Comparison of ENCODE assay signal across 8 mouse cellular contexts in the genomic region with DNA sequence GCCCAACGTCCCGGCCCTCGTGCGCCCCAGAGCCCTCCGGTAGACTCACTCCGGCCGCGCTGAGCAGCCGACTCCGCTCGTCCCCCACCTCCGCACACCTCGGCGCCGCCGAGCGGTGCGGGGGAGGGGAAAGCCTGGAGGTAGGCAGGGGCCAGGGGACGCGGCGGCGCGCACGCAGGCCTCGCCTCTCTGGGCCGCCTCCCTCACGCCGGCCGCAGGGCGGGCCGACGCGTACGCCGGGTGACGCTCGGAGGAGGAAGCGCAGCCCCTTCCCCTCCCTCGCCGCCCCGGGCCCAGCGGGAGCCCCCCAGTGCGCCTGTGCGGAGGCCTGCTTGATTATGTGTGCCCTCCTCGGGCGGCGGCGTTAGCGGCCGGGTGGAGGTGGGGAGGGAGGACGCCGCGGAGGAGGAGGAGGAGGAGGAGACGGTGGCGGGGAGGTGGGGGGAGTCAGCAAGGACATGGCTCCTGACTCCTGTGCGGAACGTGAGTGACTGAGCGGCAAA. TPM values are rescaled to one million over a fixed set of nuclear protein-coding genes. Genes with fewer than 3 reads are reported as not detected.
A peak's percentile ranks its signal among the peaks of the same experiment; 100 is the strongest.
DNase-seq lines count a peak whose midpoint lies in the region; ATAC-seq and TF ChIP-seq lines count a peak whose summit lies in the region.

No protein-coding gene starts in this region.

- WGBS in embryonic facial prominence, embryonic 15.5 days: under 1% methylated on average over 55 of the region's 58 CpGs
- whole genome bisulfite sequencing in heart, embryonic 10.5 days: under 1% methylated on average over 53 of the region's 58 CpGs
- WGBS in kidney, embryonic 15.5 days: under 1% methylated on average over 37 of the region's 58 CpGs
- WGBS in liver, adult 2 months: under 1% methylated on average over 44 of the region's 58 CpGs

- H3K36me3 ChIP-seq in embryonic facial prominence, embryonic 15.5 days: 0 out of 2 replicates have a peak, but pooled peaks cover 2% of the 10 kb centered on the region
- peaks cover 16% of the 10 kb centered on the region for H3K36me3 ChIP-seq in heart, embryonic 10.5 days
- peaks cover 15% of the 10 kb centered on the region for H3K36me3 ChIP-seq in kidney, embryonic 15.5 days
- H3K36me3 ChIP-seq in liver, adult 2 months (ENCODE audit: control insufficient read depth, insufficient read depth, low read length): peaks cover 5% of the 10 kb centered on the region
- peaks cover 6% of the 10 kb centered on the region for H3K36me3 ChIP-seq in myocyte (ENCODE audit: control insufficient read depth, insufficient read depth)

- H3K9me3 ChIP-seq in embryonic facial prominence, embryonic 15.5 days (replicated peaks): no peaks in the 10 kb centered on the region
- H3K9me3 ChIP-seq in heart, embryonic 10.5 days: no peaks in the 10 kb centered on the region
- no peaks in the 10 kb centered on the region for H3K9me3 ChIP-seq in kidney, embryonic 15.5 days (replicated peaks)

- peak overlapping the region; percentile 69 for H3ac ChIP-seq in myocyte (ENCODE audit: control insufficient read depth, insufficient read length)

- peak overlapping the region; percentile 95 for H3K9ac ChIP-seq in embryonic facial prominence, embryonic 15.5 days
- H3K9ac ChIP-seq in kidney, embryonic 15.5 days: peak overlapping the region; percentile 97
- peak overlapping the region; percentile 100 for H3K9ac ChIP-seq in liver, adult 2 months (ENCODE audit: low read depth, low read length)

- H3K27me3 ChIP-seq in embryonic facial prominence, embryonic 15.5 days: no peaks in the 10 kb centered on the region
- no peaks in the 10 kb centered on the region for H3K27me3 ChIP-seq in heart, embryonic 10.5 days (ENCODE audit: insufficient read depth, poor library complexity, severe bottlenecking)
- H3K27me3 ChIP-seq in kidney, embryonic 15.5 days: no peaks in the 10 kb centered on the region
- H3K27me3 ChIP-seq in liver, adult 2 months (ENCODE audit: control insufficient read depth, insufficient read depth, low read length): no peaks in the 10 kb centered on the region
- no peaks in the 10 kb centered on the region for H3K27me3 ChIP-seq in myocyte (ENCODE audit: control insufficient read depth, insufficient read depth, insufficient read length)

- no peak for TF ChIP-seq POLR2A in bone marrow macrophage, adult 2 months (IDR thresholded peaks at IDR 0.05; ENCODE audit: borderline replicate concordance, low read depth, low read length)
- TF ChIP-seq POLR2A in liver, adult 2 months (IDR thresholded peaks at IDR 0.05; ENCODE audit: extremely low read depth, insufficient read depth, low read length): peak; percentile 75
- peak; percentile 86 for TF ChIP-seq POLR2A in myocyte (IDR thresholded peaks at IDR 0.05; ENCODE audit: insufficient read length, low read depth)

- TF ChIP-seq CTCF in bone marrow macrophage, adult 2 months (IDR thresholded peaks at IDR 0.05; ENCODE audit: low read depth, low read length): no peak
- TF ChIP-seq CTCF in liver, adult 2 months (IDR thresholded peaks at IDR 0.05; ENCODE audit: low read depth, low read length): no peak

- peaks cover 12% of the 10 kb centered on the region for H3K79me2 ChIP-seq in liver, adult 2 months (ENCODE audit: control insufficient read depth, insufficient read depth, low read length)
- peaks cover 42% of the 10 kb centered on the region for H3K79me2 ChIP-seq in myocyte (ENCODE audit: control insufficient read depth, insufficient read depth)

- peak overlapping the region; percentile 47 for H3K27ac ChIP-seq in bone marrow macrophage, adult 2 months (ENCODE audit: insufficient read depth, low read depth, low read length)
- H3K27ac ChIP-seq in embryonic facial prominence, embryonic 15.5 days (replicated peaks): peak overlapping the region; percentile 99
- peak overlapping the region; percentile 99 for H3K27ac ChIP-seq in heart, embryonic 10.5 days
- peak overlapping the region; percentile 100 for H3K27ac ChIP-seq in kidney, embryonic 15.5 days
- peak overlapping the region; percentile 97 for H3K27ac ChIP-seq in liver, adult 2 months (replicated peaks; ENCODE audit: insufficient read depth, low read depth, low read length)

- peak; percentile 98 for ATAC-seq in embryonic facial prominence, embryonic 15.5 days (ENCODE audit: insufficient number of reproducible peaks, low FRiP score, low TSS enrichment, low read depth)
- ATAC-seq in kidney, embryonic 15.5 days (replicated peaks; ENCODE audit: low FRiP score): peak; percentile 96

- peak overlapping the region; percentile 75 for H3K4me2 ChIP-seq in embryonic facial prominence, embryonic 15.5 days (replicated peaks)
- peak overlapping the region; percentile 70 for H3K4me2 ChIP-seq in kidney, embryonic 15.5 days
- peak overlapping the region; percentile 70 for H3K4me2 ChIP-seq in myocyte (ENCODE audit: low read depth)

- H3K4me3 ChIP-seq in bone marrow macrophage, adult 2 months (ENCODE audit: insufficient read depth, low read length): peak overlapping the region; percentile 65
- peak overlapping the region; percentile 85 for H3K4me3 ChIP-seq in embryonic facial prominence, embryonic 15.5 days (replicated peaks)
- H3K4me3 ChIP-seq in heart, embryonic 10.5 days: peak overlapping the region; percentile 93
- H3K4me3 ChIP-seq in kidney, embryonic 15.5 days (replicated peaks): peak overlapping the region; percentile 84
- H3K4me3 ChIP-seq in liver, adult 2 months (ENCODE audit: insufficient read depth, low read depth, low read length): peak overlapping the region; percentile 99
- peak overlapping the region; percentile 76 for H3K4me3 ChIP-seq in myocyte

- peaks cover 3% of the 10 kb centered on the region; the same call in 1 of the 2 replicates for H3K4me1 ChIP-seq in bone marrow macrophage, adult 2 months (ENCODE audit: control insufficient read depth, insufficient read depth, low read length)
- H3K4me1 ChIP-seq in embryonic facial prominence, embryonic 15.5 days: peaks cover 9% of the 10 kb centered on the region; the same call in 1 of the 2 replicates
- H3K4me1 ChIP-seq in heart, embryonic 10.5 days: peaks cover 13% of the 10 kb centered on the region
- peaks cover 15% of the 10 kb centered on the region for H3K4me1 ChIP-seq in kidney, embryonic 15.5 days
- peaks cover 9% of the 10 kb centered on the region for H3K4me1 ChIP-seq in liver, adult 2 months (ENCODE audit: control insufficient read depth, insufficient read depth, low read length)

- peak; percentile 91 to 93 for DNase-seq in B cell, adult 2 months
- peak; percentile 96 for DNase-seq in heart, embryonic 10.5 days (ENCODE audit: low spot score)
- DNase-seq in liver, adult 2 months (ENCODE audit: extremely low read depth, low read depth, low spot score): peak; percentile 65
- peak; percentile 87 to 94 for DNase-seq in spleen, postnatal 4 days (ENCODE audit: low spot score in 2 of 2)

TF ChIP-seq in myocyte, 11 proteins besides CTCF, POLR2A, EP300 and RAD21:
- TF ChIP-seq POLR2AphosphoS2 (IDR thresholded peaks at IDR 0.05; ENCODE audit: insufficient read length, low read depth): peak; percentile 76
- TF ChIP-seq TCF3 (IDR thresholded peaks at IDR 0.05; ENCODE audit: insufficient read length, low read depth): no peak
- TF ChIP-seq E2F4 (IDR thresholded peaks at IDR 0.05; ENCODE audit: insufficient read depth): peak; percentile 8
- TF ChIP-seq MYOD1 (IDR thresholded peaks at IDR 0.05; ENCODE audit: control insufficient read depth in 1 of 3, insufficient read length in 2 of 3, low read depth in 2 of 3): peak in 1 of 3 experiments; percentile 18
- TF ChIP-seq USF1 (IDR thresholded peaks at IDR 0.05; ENCODE audit: low read depth): no peak
- peak in 1 of 3 experiments; percentile 36 for TF ChIP-seq MYOG (IDR thresholded peaks at IDR 0.05; ENCODE audit: control insufficient read depth in 1 of 3, insufficient read depth in 1 of 3, insufficient read length in 2 of 3, low read depth in 2 of 3)

RNA-seq across cellular contexts. Expression of gene Mllt10, which starts 9.4 kb away (rescaled TPM):
- polyA plus RNA-seq in bone marrow macrophage, adult 2 months (2012; ENCODE audit: insufficient read depth, insufficient read length, missing spikeins): 29.4 and 32.5 TPM in 2 replicates
- 65.5 and 70.1 TPM in 2 replicates for polyA plus RNA-seq in embryonic facial prominence, embryonic 15.5 days (2015; fragmentation: Nextera tagmentation; extraction: Ambion mirVana)
- polyA plus RNA-seq in heart, embryonic 10.5 days (2016; fragmentation: Nextera tagmentation; extraction: Ambion mirVana): 39.8 and 54.8 TPM in 2 replicates
- polyA plus RNA-seq in kidney, embryonic 15.5 days (2015; fragmentation: Nextera tagmentation; extraction: Ambion mirVana): 72.9 and 73.1 TPM in 2 replicates
- 18.0 and 20.4 TPM in 2 replicates for total RNA-seq in liver, adult 2 months (2014; rRNA removed)
- polyA plus RNA-seq in liver, adult 2 months (2012; rRNA removed): 15.7 and 16.7 TPM in 2 replicates
- polyA plus RNA-seq in myocyte (2012; fragmentation: generic; extraction: Trizol): 12.5 TPM

RNA-seq across cellular contexts. Expression of gene Skida1, which starts 15.6 kb away (rescaled TPM):
- not detected in 2 replicates for polyA plus RNA-seq in bone marrow macrophage, adult 2 months (2012; ENCODE audit: insufficient read depth, insufficient read length, missing spikeins)
- 5.7 and 6.1 TPM in 2 replicates for polyA plus RNA-seq in embryonic facial prominence, embryonic 15.5 days (2015; fragmentation: Nextera tagmentation; extraction: Ambion mirVana)
- 6.7 and 9.4 TPM in 2 replicates for polyA plus RNA-seq in heart, embryonic 10.5 days (2016; fragmentation: Nextera tagmentation; extraction: Ambion mirVana)
- 10.3 and 11.8 TPM in 2 replicates for polyA plus RNA-seq in kidney, embryonic 15.5 days (2015; fragmentation: Nextera tagmentation; extraction: Ambion mirVana)
- total RNA-seq in liver, adult 2 months (2014; rRNA removed): 0.47 and 1.3 TPM in 2 replicates
- polyA plus RNA-seq in liver, adult 2 months (2012; rRNA removed): 0.24 and 0.33 TPM in 2 replicates
- polyA plus RNA-seq in myocyte (2012; fragmentation: generic; extraction: Trizol): 0.12 TPM

RNA-seq across cellular contexts. Expression of gene A930004D18Rik, which starts 26.9 kb away (rescaled TPM):
- polyA plus RNA-seq in bone marrow macrophage, adult 2 months (2012; ENCODE audit: insufficient read depth, insufficient read length, missing spikeins): not detected in 2 replicates
- 13.7 and 13.9 TPM in 2 replicates for polyA plus RNA-seq in embryonic facial prominence, embryonic 15.5 days (2015; fragmentation: Nextera tagmentation; extraction: Ambion mirVana)
- 14.5 and 14.9 TPM in 2 replicates for polyA plus RNA-seq in heart, embryonic 10.5 days (2016; fragmentation: Nextera tagmentation; extraction: Ambion mirVana)
- 12.0 and 15.1 TPM in 2 replicates for polyA plus RNA-seq in kidney, embryonic 15.5 days (2015; fragmentation: Nextera tagmentation; extraction: Ambion mirVana)
- total RNA-seq in liver, adult 2 months (2014; rRNA removed): 2.3 and 2.8 TPM in 2 replicates
- polyA plus RNA-seq in liver, adult 2 months (2012; rRNA removed): 1.4 and 1.9 TPM in 2 replicates
- polyA plus RNA-seq in myocyte (2012; fragmentation: generic; extraction: Trizol): 1.8 TPM

Comparison
In these comparisons a context has a peak if more than half of its experiments do, and no peak if none do; other contexts are left out.
1. Peak in every context shown above with its lines: DNase-seq, ATAC-seq, H3K4me3 ChIP-seq and H3K27ac ChIP-seq.
2. H3K27ac ChIP-seq: peak in every context shown above with its lines; median percentile 100 in kidney, embryonic 15.5 days; 99 in embryonic facial prominence, embryonic 15.5 days; 99 in heart, embryonic 10.5 days; 97 in liver, adult 2 months; 47 in bone marrow macrophage, adult 2 months.